Mouse (Mus musculus) forelimb bud, embryonic 11.5 days (tissue): ENCODE results near the gene Map1b.
A peak's percentile ranks its signal among the peaks of the same experiment; 100 is the strongest.

Experiments used
- DNase-seq: peaks from one replicate; pipeline ENCODE4 v3.0.0-alpha.2; 2012; ENCODE audit warnings: low read depth, low spot score

Gene Map1b

DNA sequence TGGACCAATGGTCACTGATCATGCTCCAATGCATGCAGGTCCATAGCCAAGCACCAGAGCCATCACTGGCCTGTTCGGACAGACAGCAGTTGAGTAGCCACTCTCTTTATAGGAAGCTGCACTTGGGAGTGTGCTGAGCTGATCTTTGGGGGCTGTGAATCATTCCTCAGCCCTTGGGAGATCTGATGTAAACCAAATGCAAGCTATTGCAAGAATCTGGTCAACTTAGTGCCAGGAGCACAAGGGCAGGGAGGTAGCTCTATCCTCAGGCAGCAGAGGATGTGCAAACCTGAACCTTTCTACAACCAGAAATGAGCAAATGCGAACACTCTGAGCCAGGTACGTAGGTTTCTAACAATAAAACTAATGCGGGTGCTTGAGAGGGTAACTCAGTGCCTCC is 26.3 kb downstream of the Map1b start:
- DNase-seq: no peak

DNA sequence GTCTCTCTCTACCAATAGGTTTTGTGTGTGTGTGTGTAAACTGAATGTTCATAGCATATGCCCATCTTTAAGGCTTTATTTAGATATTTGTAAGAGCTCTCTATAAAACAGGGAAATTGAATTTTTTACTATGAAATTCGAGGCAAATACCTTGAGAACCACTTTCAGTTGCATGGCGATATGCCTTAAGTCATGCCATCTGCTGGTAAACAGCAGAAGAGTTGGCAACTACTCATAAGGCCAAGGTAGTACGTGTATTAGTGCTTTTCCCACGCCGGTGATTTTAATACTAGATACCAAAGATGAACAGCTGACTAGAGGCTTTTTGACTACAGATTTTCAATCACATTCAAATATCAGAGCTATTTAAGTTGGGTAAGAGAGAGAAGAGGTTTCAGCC is 27.2 kb downstream of the Map1b start:
- DNase-seq: no peak

- DNase-seq: no peak
Observed at GRCm38 (mm10) chr13:99485861-99486260, 30.5 kb downstream of the Map1b start.

DNA sequence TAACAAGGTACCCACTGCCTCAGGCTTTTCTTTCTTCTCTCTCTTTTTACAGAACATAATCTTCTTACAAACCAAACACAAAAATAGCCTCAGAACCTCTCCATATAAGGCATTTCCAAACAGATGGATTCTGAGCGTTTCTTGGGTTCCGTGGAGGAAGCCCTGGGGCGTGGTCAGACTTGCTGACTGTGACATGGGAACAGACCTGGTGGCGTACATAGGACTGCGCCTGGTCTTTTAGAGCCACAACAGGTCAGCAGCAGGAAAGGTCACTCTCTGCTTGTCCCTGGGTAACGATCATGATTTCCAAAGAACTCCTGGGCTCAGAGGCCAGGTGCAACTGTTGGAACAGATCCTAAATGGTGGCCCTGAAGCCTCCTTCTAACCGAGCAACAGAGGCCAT is 31.0 kb downstream of the Map1b start:
- no peak for DNase-seq

DNA sequence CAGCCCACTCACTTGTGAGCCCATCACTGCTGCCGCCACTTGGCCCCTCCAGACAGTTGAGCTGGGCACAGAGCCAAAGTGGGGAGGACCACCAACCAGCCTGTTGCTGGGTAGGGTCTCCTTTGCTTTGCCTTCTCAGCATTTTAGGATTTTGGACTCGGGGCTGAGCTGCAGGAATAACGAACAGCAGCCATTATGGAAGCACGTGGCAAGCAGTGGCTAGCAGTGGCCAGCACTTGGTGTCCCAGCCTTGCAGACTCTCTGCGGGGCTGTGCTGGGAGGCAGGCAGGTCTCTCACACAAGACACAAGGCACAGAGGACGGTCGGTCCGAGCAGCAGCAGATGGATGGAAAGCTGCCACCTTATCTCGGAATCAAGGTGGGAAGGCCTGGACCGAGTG is 31.4 kb downstream of the Map1b start:
- DNase-seq: no peak

- DNase-seq: no peak
Observed at GRCm38 (mm10) chr13:99483433-99483832, 32.9 kb downstream of the Map1b start.

DNA sequence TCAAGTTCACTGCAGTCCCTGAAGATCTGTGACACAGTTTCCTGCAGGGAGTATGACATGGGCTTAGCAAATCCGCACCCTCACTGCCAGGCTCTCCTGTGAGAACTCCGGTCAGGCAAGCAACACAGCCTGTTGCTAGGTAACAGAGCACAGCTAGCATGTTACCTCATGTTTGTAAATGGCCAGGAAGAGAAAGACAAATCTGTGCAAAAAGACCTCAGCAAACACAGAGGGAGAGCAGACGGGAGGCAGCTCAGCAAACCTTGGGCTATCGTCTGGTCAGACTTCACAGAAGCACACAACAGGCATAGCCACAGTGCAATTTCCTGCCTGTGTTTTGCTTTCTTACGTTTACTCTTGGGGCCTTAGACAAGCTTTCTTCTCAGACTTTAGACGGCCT is 40.9 kb downstream of the Map1b start:
- DNase-seq: peak; percentile 65

DNA sequence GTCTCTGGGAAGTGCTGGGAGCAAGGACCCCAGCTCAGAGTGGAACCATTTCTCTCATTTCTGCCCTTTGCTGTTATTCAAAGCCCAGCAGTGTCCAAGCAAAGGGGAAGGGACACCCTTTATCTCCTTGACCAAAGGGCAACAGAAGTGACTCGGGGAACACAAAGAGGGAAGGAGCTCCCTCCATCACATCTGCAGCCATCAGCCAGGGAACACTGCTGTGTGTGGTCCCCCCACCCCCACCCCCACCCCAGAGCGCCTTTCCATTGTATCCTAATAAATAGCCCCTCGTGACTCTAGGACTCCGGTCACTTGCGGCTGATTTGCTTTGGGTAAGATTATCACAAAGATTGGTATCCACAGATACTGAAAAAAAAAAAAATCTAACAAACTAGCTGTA is 41.3 kb downstream of the Map1b start:
- no peak for DNase-seq

DNA sequence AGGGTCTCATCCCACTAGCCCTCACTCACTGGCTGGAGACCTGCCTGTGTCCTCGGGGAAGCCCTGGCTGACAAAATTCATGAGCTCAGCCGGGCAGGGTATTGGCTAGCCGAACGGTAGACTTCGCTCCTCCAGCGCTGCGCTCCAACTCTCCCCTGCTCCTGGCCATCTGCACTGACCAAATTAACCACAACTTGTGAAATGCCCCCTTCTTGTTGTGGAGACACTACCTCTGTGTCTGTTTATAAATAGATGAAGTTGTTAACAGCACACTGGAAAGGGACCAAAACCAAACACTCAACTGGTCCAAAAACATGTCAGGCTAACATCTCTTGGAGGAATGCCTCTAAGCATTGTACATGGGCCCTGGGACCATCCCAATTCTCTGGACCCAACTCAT is 42.2 kb downstream of the Map1b start:
- no peak for DNase-seq

- DNase-seq: no peak
Observed at GRCm38 (mm10) chr13:99472028-99472427, 44.3 kb downstream of the Map1b start.

GRCm38 (mm10) chr13:99470084-99470483 is 46.3 kb downstream of the Map1b start:
- no peak for DNase-seq

DNA sequence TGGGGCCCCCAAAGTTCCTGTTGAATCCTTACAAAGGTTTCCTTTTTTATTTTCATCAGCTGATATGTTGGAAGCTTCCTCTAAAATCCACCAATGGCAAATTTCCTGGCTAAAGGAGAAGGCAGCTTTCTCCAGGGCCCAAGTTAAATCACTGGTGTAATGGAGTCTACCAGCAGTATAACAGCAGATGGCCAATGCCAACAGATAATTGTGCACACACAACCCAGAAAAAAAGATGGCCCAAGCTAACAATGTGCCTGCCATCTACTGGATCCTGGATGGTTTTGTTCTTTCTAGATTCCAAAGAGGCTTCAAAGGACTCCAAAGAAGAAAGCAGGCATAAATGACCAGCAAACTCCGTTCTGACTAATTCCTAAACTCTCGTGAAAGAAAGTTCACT is 48.1 kb downstream of the Map1b start:
- no peak for DNase-seq

- no peak for DNase-seq
Observed at GRCm38 (mm10) chr13:99466811-99467315, 49.5 kb downstream of the Map1b start.

GRCm38 (mm10) chr13:99466064-99466463 is 50.3 kb downstream of the Map1b start:
- no peak for DNase-seq

DNA sequence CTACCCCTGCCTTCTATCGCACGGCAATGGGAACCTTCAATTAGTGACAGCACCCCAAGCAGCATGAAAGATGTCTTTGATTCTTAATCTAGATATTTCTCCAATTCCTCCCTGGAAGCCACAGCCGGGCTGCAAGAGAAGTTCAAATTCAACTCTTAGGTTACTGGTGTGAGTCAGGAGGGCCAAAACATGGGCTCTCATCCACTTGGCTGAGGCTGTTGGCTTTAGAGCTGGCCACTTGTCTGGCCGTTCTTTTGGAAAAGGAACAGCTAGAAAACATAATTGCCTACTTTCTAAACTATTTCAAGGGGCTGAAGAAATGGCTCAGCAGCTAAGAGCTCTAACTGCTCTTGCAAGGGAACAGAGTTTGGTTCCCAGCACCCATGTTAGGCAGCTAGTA is 51.8 kb downstream of the Map1b start:
- no peak for DNase-seq

DNA sequence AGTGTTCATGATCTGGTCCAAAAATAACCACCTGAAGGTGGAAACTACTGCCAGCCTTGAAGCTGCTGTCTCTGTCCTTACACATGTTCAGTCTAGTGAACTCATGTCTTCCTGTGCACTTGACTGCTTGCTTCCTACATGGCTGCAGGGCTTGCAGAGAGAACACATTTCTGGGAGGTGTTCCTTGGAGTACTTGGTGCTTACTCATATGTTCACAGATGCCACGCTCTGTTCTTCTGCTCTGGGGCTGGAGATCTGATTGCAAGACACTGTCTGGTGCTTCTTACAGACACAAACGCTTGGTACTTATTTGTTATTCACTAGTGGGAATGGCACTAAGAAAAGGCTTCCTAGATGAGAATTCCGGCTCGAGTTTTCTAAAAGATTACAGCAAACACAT is 54.5 kb downstream of the Map1b start:
- no peak for DNase-seq

DNA sequence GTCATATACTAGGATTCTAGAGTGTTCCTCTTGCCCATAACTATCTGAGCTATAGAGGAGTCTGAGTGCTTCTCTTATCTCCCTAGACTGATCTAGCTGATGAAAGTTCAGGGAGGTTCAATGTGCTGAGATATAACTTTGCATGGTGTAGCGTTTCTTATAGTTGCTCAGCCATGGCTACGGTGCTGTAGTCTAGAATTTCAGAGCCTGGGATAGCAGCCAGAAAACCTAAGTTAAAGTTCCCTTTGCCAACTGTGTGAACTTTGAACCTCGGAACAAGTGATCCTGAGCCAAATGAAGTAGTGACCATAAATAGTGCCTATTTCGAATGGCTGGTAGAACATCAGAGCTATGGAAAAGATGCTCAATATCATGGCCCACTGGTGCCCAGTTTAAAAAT is 56.7 kb downstream of the Map1b start:
- DNase-seq: no peak

- no peak for DNase-seq
Observed at GRCm38 (mm10) chr13:99458658-99459386, 57.5 kb downstream of the Map1b start.

- DNase-seq: no peak
Observed at GRCm38 (mm10) chr13:99454977-99455376, 61.4 kb downstream of the Map1b start.

DNA sequence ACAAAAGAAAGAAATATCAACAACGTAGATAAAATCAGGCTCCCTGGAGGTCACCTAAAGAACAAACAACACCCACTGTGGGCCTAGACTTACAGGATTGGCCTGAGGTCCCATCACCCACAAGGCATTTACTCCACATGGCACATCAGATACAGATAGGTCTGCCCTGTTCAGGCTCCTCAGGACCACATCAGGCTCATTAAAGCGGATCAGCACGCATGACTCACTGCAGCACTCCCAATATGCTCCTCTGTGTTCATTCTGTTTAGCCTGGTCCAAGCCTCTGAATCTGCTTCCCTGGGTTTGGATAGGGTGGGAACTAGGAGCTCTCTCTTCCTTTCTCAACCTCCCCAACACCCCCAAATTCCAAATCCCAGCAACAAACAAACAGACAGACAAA is 63.9 kb downstream of the Map1b start:
- DNase-seq: no peak

DNA sequence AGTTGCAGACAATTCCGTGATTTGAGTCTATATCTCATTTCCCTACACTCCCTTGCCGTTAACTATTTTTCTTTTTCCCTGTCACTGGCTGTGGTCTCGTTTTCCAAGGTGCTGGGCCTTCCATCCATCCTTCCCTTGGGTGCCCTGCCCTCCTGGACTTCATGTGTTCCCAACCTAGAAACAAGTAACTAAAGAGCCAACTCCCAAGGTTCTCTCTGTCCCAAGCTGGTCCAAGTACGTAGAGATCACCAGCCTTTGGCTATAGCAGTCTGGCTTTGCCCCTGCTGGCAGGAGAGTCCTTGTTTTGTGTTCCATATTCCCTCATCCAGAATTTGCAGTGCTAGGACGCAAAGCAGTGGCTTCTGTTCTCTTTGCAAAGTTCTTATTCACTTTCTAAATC is 65.1 kb downstream of the Map1b start:
- DNase-seq: no peak

DNA sequence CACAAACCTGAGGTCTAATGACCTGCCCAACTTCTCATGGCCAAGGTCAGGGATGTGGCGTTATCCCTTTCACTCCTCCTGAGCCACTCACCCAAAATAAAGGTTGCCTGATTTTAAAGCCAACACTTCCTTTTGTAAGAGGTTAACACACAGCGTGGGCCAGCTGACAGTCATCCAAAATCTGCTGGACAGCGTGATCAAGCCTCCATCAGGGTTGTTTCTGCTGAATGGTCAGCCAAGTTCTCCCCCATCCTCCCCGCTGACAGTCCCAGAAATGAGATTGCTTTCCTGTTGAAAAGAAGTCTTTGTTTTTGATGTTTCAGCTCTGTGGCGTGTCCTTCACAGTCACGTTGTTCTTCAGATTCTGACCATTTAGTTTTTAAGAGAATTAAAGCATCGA is 65.6 kb downstream of the Map1b start:
- DNase-seq: no peak

- peak; percentile 14 for DNase-seq
Observed at GRCm38 (mm10) chr13:99449547-99449946, 66.8 kb downstream of the Map1b start.

GRCm38 (mm10) chr13:99448278-99448677 is 68.1 kb downstream of the Map1b start:
- no peak for DNase-seq
